Comparison of ENCODE assay signal across 13 mouse cellular contexts in genomic region chr8:106644957-106645356, GRCm38 (mm10). TPM values are rescaled to one million over a fixed set of nuclear protein-coding genes. Genes with fewer than 3 reads are reported as not detected.
DNase-seq lines count a peak whose midpoint lies in the region; ATAC-seq and TF ChIP-seq lines count a peak whose summit lies in the region.
"Had no signal": no experiment of that assay in that cellular context is flagged by ENCODE, and none has a peak within 500 bp of the region (broad histone marks: within the 10 kb centered on the region; RNA-seq: fewer than 3 reads in every experiment).

No protein-coding gene starts in this region.

- H3K9ac ChIP-seq in lung, embryonic 14.5 days = no peak overlapping the region
- H3K9ac ChIP-seq: hindbrain, embryonic 12.5 days had no signal

- H3K4me3 ChIP-seq in lung, embryonic 14.5 days (ENCODE audit: low read depth, low read length) = no peak overlapping the region
- no peak overlapping the region for H3K4me3 ChIP-seq in E14TG2a.4 (replicated peaks; ENCODE audit: low read length)
- H3K4me3 ChIP-seq: embryonic facial prominence, embryonic 10.5 days; hindbrain, embryonic 12.5 days had no signal

- 64% methylated on average over 3 of the region's 3 CpGs for WGBS in lung, embryonic 14.5 days

- peak; percentile 40 for DNase-seq in embryo, embryonic 10.5 days (ENCODE audit: low spot score)
- no peak for DNase-seq in embryo, embryonic 11 days
- DNase-seq in lung, embryonic 14.5 days = no peak
- no peak for DNase-seq in lung, postnatal 25 days (ENCODE audit: low spot score)
- DNase-seq in ovary, postnatal 36 days (ENCODE audit: low spot score) = no peak
- no peak for DNase-seq in left cerebral cortex, adult 18-20 months (ENCODE audit: low spot score in 2 of 2)
- DNase-seq: B cell, adult 2 months; layer of hippocampus, postnatal 36 days had no signal

- no peaks in the 10 kb centered on the region for H3K36me3 ChIP-seq in lung, embryonic 14.5 days (ENCODE audit: insufficient read depth)
- peaks cover 42% of the 10 kb centered on the region for H3K36me3 ChIP-seq in E14TG2a.4 (ENCODE audit: insufficient read depth, low read length)
- H3K36me3 ChIP-seq: embryonic facial prominence, embryonic 10.5 days; hindbrain, embryonic 12.5 days had no signal

- ATAC-seq in lung, embryonic 14.5 days (ENCODE audit: insufficient read depth) = no peak
- peak; percentile 47 for ATAC-seq in megakaryocyte progenitor cell, adult 5-6 weeks (replicated peaks; ENCODE audit: poor library complexity)

- H3K27ac ChIP-seq in lung, embryonic 14.5 days (ENCODE audit: low read depth) = no peak overlapping the region
- H3K27ac ChIP-seq: embryonic facial prominence, embryonic 10.5 days; hindbrain, embryonic 12.5 days had no signal

- H3K9me3 ChIP-seq in lung, embryonic 14.5 days (ENCODE audit: low read depth, low read length) = no peaks in the 10 kb centered on the region
- no peaks in the 10 kb centered on the region for H3K9me3 ChIP-seq in E14TG2a.4 (ENCODE audit: low read length)
- H3K9me3 ChIP-seq: embryonic facial prominence, embryonic 10.5 days; hindbrain, embryonic 12.5 days had no signal

- TF ChIP-seq CTCF in lung, embryonic 14.5 days (IDR thresholded peaks at IDR 0.05; ENCODE audit: low read depth) = 0 out of 2 replicates have a peak, but pooled peaks have one; percentile 8
- peak; percentile 22 for TF ChIP-seq CTCF in E14TG2a.4 (conservative IDR thresholded peaks at IDR 0.05; ENCODE audit: low read length)

- no peaks in the 10 kb centered on the region for H3K4me1 ChIP-seq in lung, embryonic 14.5 days (ENCODE audit: insufficient read depth)
- peaks cover 80% of the 10 kb centered on the region for H3K4me1 ChIP-seq in E14TG2a.4 (replicated peaks; ENCODE audit: low read depth, low read length)

- no peaks in the 10 kb centered on the region for H3K27me3 ChIP-seq in lung, embryonic 14.5 days (ENCODE audit: insufficient read depth, low read length)
- no peaks in the 10 kb centered on the region for H3K27me3 ChIP-seq in E14TG2a.4 (ENCODE audit: insufficient read depth, low read length)
- H3K27me3 ChIP-seq: hindbrain, embryonic 12.5 days had no signal

- no peak overlapping the region for H3K4me2 ChIP-seq in lung, embryonic 14.5 days
- H3K4me2 ChIP-seq: hindbrain, embryonic 12.5 days; midbrain, embryonic 11.5 days had no signal

RNA-seq across cellular contexts. Expression of gene Tango6, which starts 37.9 kb away (rescaled TPM):
- polyA plus RNA-seq in lung, embryonic 14.5 days (2014; fragmentation: Nextera tagmentation; extraction: Ambion mirVana) = 11.6 and 12.6 TPM in 2 replicates
- total RNA-seq in megakaryocyte progenitor cell, adult 5-6 weeks (2015) = 6.4 and 8.0 TPM in 2 replicates
- 5.6 and 5.7 TPM in 2 replicates for total RNA-seq in megakaryocyte progenitor cell, adult 5-6 weeks (2017)
- total RNA-seq in left cerebral cortex, adult 18-20 months (2021) = 1 to 10 TPM; 6.6 to 6.8 TPM

RNA-seq across cellular contexts. Expression of gene Cdh1, which starts 41.8 kb away (rescaled TPM):
- polyA plus RNA-seq in lung, embryonic 14.5 days (2014; fragmentation: Nextera tagmentation; extraction: Ambion mirVana) = 85.3 and 89.8 TPM in 2 replicates
- 0.42 and 1.2 TPM in 2 replicates for total RNA-seq in megakaryocyte progenitor cell, adult 5-6 weeks (2015)
- 0.62 and 1.3 TPM in 2 replicates for total RNA-seq in megakaryocyte progenitor cell, adult 5-6 weeks (2017)
- 1 to 10 TPM; 2.2 to 2.8 TPM for total RNA-seq in left cerebral cortex, adult 18-20 months (2021)
